Mouse (Mus musculus) heart, embryonic 15.5 days (tissue): ENCODE measurements at regions not wholly inside any gene's neighbourhood (a gene's known extent, or its start where the extent isn't known, plus 50 kb on each side); places are given as distances from the start of the nearest gene placed in this dataset.

Experiments used
- ATAC-seq: fragments of 200-750 bp; cut with Nextera tagmentation; replicated peaks from 2 replicates; pipeline ENCODE4 v1.8.0; 2017; ENCODE audit warnings: low read depth, moderate TSS enrichment; ENCODE audit not compliant: insufficient number of reproducible peaks, insufficient read depth, low FRiP score
- H3K27ac ChIP-seq: fragments of 300-500 bp; sonication (generic); 2 replicates; pipeline ENCODE4 v1.5.1; 2015; ENCODE audit warnings: mild to moderate bottlenecking, inconsistent platforms
- H3K27me3 ChIP-seq: fragments of 300-500 bp; sonication (generic); 2 replicates; pipeline ENCODE4 v1.6.1; 2015; ENCODE audit warnings: inconsistent platforms
- H3K36me3 ChIP-seq: fragments of 300-500 bp; sonication (generic); 2 replicates; pipeline ENCODE4 v1.6.1; 2015; ENCODE audit warnings: mild to moderate bottlenecking, inconsistent platforms
- H3K4me1 ChIP-seq: fragments of 300-500 bp; sonication (generic); replicated peaks from 2 replicates; pipeline ENCODE4 v1.6.1; 2015; ENCODE audit warnings: inconsistent platforms
- H3K4me2 ChIP-seq: fragments of 300-500 bp; sonication (generic); 2 replicates; pipeline ENCODE4 v1.6.1; 2015; ENCODE audit warnings: inconsistent platforms, mild to moderate bottlenecking, moderate library complexity
- H3K4me3 ChIP-seq: fragments of 300-500 bp; sonication (generic); 2 replicates; pipeline ENCODE4 v1.5.1; 2015; ENCODE audit warnings: mild to moderate bottlenecking, inconsistent platforms
- H3K9ac ChIP-seq: fragments of 300-500 bp; sonication (generic); 2 replicates; pipeline ENCODE4 v1.6.1; 2015; ENCODE audit warnings: mild to moderate bottlenecking, inconsistent platforms
- H3K9me3 ChIP-seq: fragments of 300-500 bp; sonication (generic); replicated peaks from 2 replicates; pipeline ENCODE4 v1.6.1; 2016; ENCODE audit warnings: inconsistent platforms
- WGBS: fragments of 180-500 bp; shearing (Covaris S2); methylation state at CpG from one replicate; pipeline ENCODE4 v1.1.7; 2015; ENCODE audit warnings: mixed read lengths; 5-methylcytosine and 5-hydroxymethylcytosine counted together

GRCm38 (mm10) chr15:62786315-62786714 is 1058.7 kb downstream of the Gsdmc2 start:
- no peak overlapping the region for H3K4me3 ChIP-seq
- 85% methylated on average over 1 of the region's 1 CpGs for WGBS
- no peaks in the 10 kb centered on the region for H3K4me1 ChIP-seq
- H3K4me2 ChIP-seq = no peak overlapping the region
- no peak for ATAC-seq
- H3K9me3 ChIP-seq = no peaks in the 10 kb centered on the region
- no peak overlapping the region for H3K27ac ChIP-seq
- H3K9ac ChIP-seq = no peak overlapping the region
- H3K36me3 ChIP-seq = no peaks in the 10 kb centered on the region
- H3K27me3 ChIP-seq = no peaks in the 10 kb centered on the region

GRCm38 (mm10) chr15:62784456-62785139 is 1060.4 kb downstream of the Gsdmc2 start:
- Histone ChIP-seq H3K9ac (no peak overlapping the region), H3K4me3 (no peak overlapping the region), H3K27ac (no peak overlapping the region), H3K9me3 (no peaks in the 10 kb centered on the region), H3K36me3 (no peaks in the 10 kb centered on the region), H3K27me3 (no peaks in the 10 kb centered on the region), H3K4me1 (no peaks in the 10 kb centered on the region), H3K4me2 (no peak overlapping the region)
- ATAC-seq = no peak
- WGBS = 74% methylated on average over 1 of the region's 1 CpGs

GRCm38 (mm10) chr15:62778899-62779298 is 1066.1 kb downstream of the Gsdmc2 start:
- no peaks in the 10 kb centered on the region for H3K4me1 ChIP-seq
- WGBS = 58% methylated on average over 5 of the region's 5 CpGs
- H3K4me3 ChIP-seq = no peak overlapping the region
- ATAC-seq = no peak
- H3K36me3 ChIP-seq = no peaks in the 10 kb centered on the region
- H3K9ac ChIP-seq = no peak overlapping the region
- H3K9me3 ChIP-seq = no peaks in the 10 kb centered on the region
- H3K4me2 ChIP-seq = no peak overlapping the region
- no peak overlapping the region for H3K27ac ChIP-seq
- no peaks in the 10 kb centered on the region for H3K27me3 ChIP-seq

- ATAC-seq = no peak
- no peak overlapping the region for H3K9ac ChIP-seq
- no peak overlapping the region for H3K4me2 ChIP-seq
- no peaks in the 10 kb centered on the region for H3K9me3 ChIP-seq
- H3K27me3 ChIP-seq = no peaks in the 10 kb centered on the region
- H3K36me3 ChIP-seq = no peaks in the 10 kb centered on the region
- no peak overlapping the region for H3K27ac ChIP-seq
- H3K4me1 ChIP-seq = no peaks in the 10 kb centered on the region
- WGBS = 81% methylated on average over 2 of the region's 2 CpGs
- no peak overlapping the region for H3K4me3 ChIP-seq
Measured at GRCm38 (mm10) chr15:62752686-62753085, 1092.3 kb downstream of the Gsdmc2 start.

GRCm38 (mm10) chr15:62743879-62744278 is 1101.1 kb downstream of the Gsdmc2 start:
- no peak for ATAC-seq
- Histone ChIP-seq H3K4me2 (no peak overlapping the region), H3K4me3 (no peak overlapping the region), H3K27me3 (no peaks in the 10 kb centered on the region), H3K9me3 (no peaks in the 10 kb centered on the region), H3K9ac (no peak overlapping the region), H3K27ac (no peak overlapping the region), H3K36me3 (no peaks in the 10 kb centered on the region), H3K4me1 (no peaks in the 10 kb centered on the region)
- 60% methylated on average over 3 of the region's 3 CpGs for WGBS

GRCm38 (mm10) chr15:62740746-62741145 is 1104.2 kb downstream of the Gsdmc2 start:
- H3K9ac ChIP-seq = no peak overlapping the region
- no peak overlapping the region for H3K4me3 ChIP-seq
- no peaks in the 10 kb centered on the region for H3K27me3 ChIP-seq
- H3K9me3 ChIP-seq = no peaks in the 10 kb centered on the region
- no peaks in the 10 kb centered on the region for H3K36me3 ChIP-seq
- WGBS = 81% methylated on average over 2 of the region's 2 CpGs
- no peaks in the 10 kb centered on the region for H3K4me1 ChIP-seq
- H3K27ac ChIP-seq = no peak overlapping the region
- no peak overlapping the region for H3K4me2 ChIP-seq
- ATAC-seq = no peak

GRCm38 (mm10) chr15:62735334-62735733 is 1109.6 kb downstream of the Gsdmc2 start:
- no peaks in the 10 kb centered on the region for H3K27me3 ChIP-seq
- no peak overlapping the region for H3K4me3 ChIP-seq
- no peak overlapping the region for H3K27ac ChIP-seq
- no peaks in the 10 kb centered on the region for H3K9me3 ChIP-seq
- no peak overlapping the region for H3K9ac ChIP-seq
- no peaks in the 10 kb centered on the region for H3K4me1 ChIP-seq
- no peak for ATAC-seq
- no peaks in the 10 kb centered on the region for H3K36me3 ChIP-seq
- 56% methylated on average over 1 of the region's 1 CpGs for WGBS
- no peak overlapping the region for H3K4me2 ChIP-seq

GRCm38 (mm10) chr15:62734900-62735299 is 1110.1 kb downstream of the Gsdmc2 start:
- ATAC-seq = no peak
- Histone ChIP-seq H3K27me3 (no peaks in the 10 kb centered on the region), H3K4me3 (no peak overlapping the region), H3K4me2 (no peak overlapping the region), H3K9me3 (no peaks in the 10 kb centered on the region), H3K4me1 (no peaks in the 10 kb centered on the region), H3K27ac (no peak overlapping the region), H3K36me3 (no peaks in the 10 kb centered on the region), H3K9ac (no peak overlapping the region)
- 47% methylated on average over 3 of the region's 3 CpGs for WGBS

GRCm38 (mm10) chr15:62730524-62730923 is 1114.5 kb downstream of the Gsdmc2 start:
- no peak overlapping the region for H3K9ac ChIP-seq
- no peak for ATAC-seq
- no peak overlapping the region for H3K4me3 ChIP-seq
- no peak overlapping the region for H3K4me2 ChIP-seq
- H3K27ac ChIP-seq = no peak overlapping the region
- H3K36me3 ChIP-seq = no peaks in the 10 kb centered on the region
- no peaks in the 10 kb centered on the region for H3K9me3 ChIP-seq
- WGBS = 62% methylated on average over 3 of the region's 3 CpGs
- H3K27me3 ChIP-seq = no peaks in the 10 kb centered on the region
- no peaks in the 10 kb centered on the region for H3K4me1 ChIP-seq

GRCm38 (mm10) chr15:62714265-62714664 is 1130.7 kb downstream of the Gsdmc2 start:
- Histone ChIP-seq H3K4me1 (no peaks in the 10 kb centered on the region), H3K36me3 (no peaks in the 10 kb centered on the region), H3K9me3 (no peaks in the 10 kb centered on the region), H3K27me3 (no peaks in the 10 kb centered on the region), H3K9ac (no peak overlapping the region), H3K4me3 (no peak overlapping the region), H3K27ac (no peak overlapping the region), H3K4me2 (no peak overlapping the region)
- WGBS = 46% methylated on average over 3 of the region's 3 CpGs
- no peak for ATAC-seq

- no peak overlapping the region for H3K27ac ChIP-seq
- no peaks in the 10 kb centered on the region for H3K4me1 ChIP-seq
- H3K9me3 ChIP-seq = no peaks in the 10 kb centered on the region
- H3K27me3 ChIP-seq = no peaks in the 10 kb centered on the region
- no peaks in the 10 kb centered on the region for H3K36me3 ChIP-seq
- H3K4me3 ChIP-seq = no peak overlapping the region
- H3K4me2 ChIP-seq = no peak overlapping the region
- ATAC-seq = no peak
- H3K9ac ChIP-seq = no peak overlapping the region
- 70% methylated on average over 9 of the region's 9 CpGs for WGBS
Measured at GRCm38 (mm10) chr15:62712543-62713131, 1132.3 kb downstream of the Gsdmc2 start.

- no peaks in the 10 kb centered on the region for H3K9me3 ChIP-seq
- H3K27ac ChIP-seq = no peak overlapping the region
- no peaks in the 10 kb centered on the region for H3K36me3 ChIP-seq
- no peaks in the 10 kb centered on the region for H3K4me1 ChIP-seq
- H3K27me3 ChIP-seq = no peaks in the 10 kb centered on the region
- no peak for ATAC-seq
- 69% methylated on average over 3 of the region's 3 CpGs for WGBS
- H3K4me3 ChIP-seq = no peak overlapping the region
- H3K4me2 ChIP-seq = no peak overlapping the region
- H3K9ac ChIP-seq = no peak overlapping the region
Measured at GRCm38 (mm10) chr15:62712060-62712542, 1132.9 kb downstream of the Gsdmc2 start.
